Mouse (Mus musculus) megakaryocyte, embryonic 14.5 days (primary cell): ENCODE results near the gene Als2cr12.

Experiments used
- FLI1 ChIP-seq: IDR thresholded peaks from 2 replicates; pipeline ENCODE4 v1.6.1; 2012; ENCODE audit warnings: low read length, inconsistent platforms, mixed read lengths
- GATA1 ChIP-seq: IDR thresholded peaks from 3 replicates; pipeline ENCODE4 v1.6.1; 2012; ENCODE audit warnings: mixed read lengths, low read length, inconsistent platforms, borderline replicate concordance

DNA sequence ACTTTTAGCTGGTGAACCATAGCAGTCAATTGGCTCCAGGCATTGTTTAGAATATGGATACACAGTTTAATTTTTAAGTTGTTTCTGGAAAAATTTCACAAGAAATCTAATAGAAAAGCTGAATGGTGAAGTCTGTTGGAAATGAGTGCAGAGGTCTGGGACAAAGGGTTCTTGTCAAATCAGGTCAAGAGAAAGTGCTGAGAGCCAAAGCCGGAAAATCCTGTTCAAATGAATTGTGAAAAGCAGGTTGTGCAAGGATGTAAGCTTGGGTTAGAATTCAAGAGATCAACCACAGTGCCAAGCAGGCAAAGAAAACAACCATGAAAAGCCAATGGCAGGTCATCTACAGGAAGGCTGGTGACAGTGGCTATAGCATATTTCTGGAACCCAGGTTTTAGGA, 85.6 kb downstream of the Als2cr12 start:
- TF ChIP-seq GATA1 (no peak), FLI1 (no peak)
